Mouse (Mus musculus): Measurements from ENCODE around the gene Prn.

Prn gene

GRCm38 (mm10) chr2:131996369-131996768 lies 86.6 kb downstream of the Prn start:
- DNase-seq: peak in 1 of 2 experiments; percentile 17

GRCm38 (mm10) chr2:131997356-131997755 lies 87.6 kb downstream of the Prn start:
- peak; percentile 40 to 46 for DNase-seq

GRCm38 (mm10) chr2:132001696-132002334 lies 92.1 kb downstream of the Prn start:
- DNase-seq: no peak

- DNase-seq: no peak
These were observed 94.2 kb downstream of the Prn start for GRCm38 (mm10) chr2:132003916-132004315.

- no peak for DNase-seq
These were observed 94.9 kb downstream of the Prn start for GRCm38 (mm10) chr2:132004495-132005136.

GRCm38 (mm10) chr2:132005445-132005844 lies 95.7 kb downstream of the Prn start:
- no peak for DNase-seq

All from cerebellum, postnatal 10 days (tissue).